Mouse (Mus musculus) E14TG2a.4 (cell line): ENCODE results near the gene Cdkl4.

Experiments used
- CTCF ChIP-seq: conservative IDR thresholded peaks from 2 replicates; pipeline ENCODE4 v1.5.1; 2014; ENCODE audit warnings: low read length
- NANOG ChIP-seq: IDR thresholded peaks from 2 replicates; pipeline ENCODE4 v1.6.1; 2014; ENCODE audit warnings: borderline replicate concordance, low read length, mixed read lengths

DNA sequence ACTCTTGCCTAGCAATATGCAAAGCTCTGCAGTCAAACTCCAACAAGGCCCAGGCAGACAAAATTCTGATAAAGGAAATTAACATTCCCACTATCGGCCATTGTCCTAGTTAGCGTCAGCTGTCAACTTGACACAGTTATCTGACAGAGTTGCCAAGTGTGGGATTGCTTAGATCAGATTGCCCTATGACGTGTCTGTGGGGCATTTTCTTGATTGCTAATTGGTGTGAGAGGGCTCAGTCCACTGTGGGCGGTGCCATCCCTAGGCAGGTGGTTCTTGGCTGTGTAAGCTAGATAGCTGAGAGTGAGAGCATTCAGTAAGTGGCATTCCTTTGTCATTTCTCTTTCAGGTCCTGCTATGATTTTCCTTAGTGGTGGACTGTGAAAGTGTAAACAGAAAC lies 72.3 kb downstream of the Cdkl4 start:
- no peak for TF ChIP-seq CTCF
- no peak for TF ChIP-seq NANOG
